Mouse (Mus musculus) ES-Bruce4 (cell line): ENCODE data around the gene Nsun3. TPM values are rescaled to one million over a fixed set of nuclear protein-coding genes. Genes with fewer than 3 reads are reported as not detected.

ENCODE experiments used
- H3K27ac ChIP-seq: 2 replicates; pipeline ENCODE4 v1.5.1; 2012; ENCODE audit warnings: low read length, inconsistent platforms; ENCODE audit not compliant: insufficient read depth
- H3K27me3 ChIP-seq: 2 replicates; pipeline ENCODE4 v1.6.1; 2012; ENCODE audit warnings: mild to moderate bottlenecking, low read length, inconsistent platforms; ENCODE audit not compliant: control insufficient read depth, poor library complexity, insufficient read depth, severe bottlenecking
- H3K36me3 ChIP-seq: 2 replicates; pipeline ENCODE4 v1.6.1; 2012; ENCODE audit warnings: inconsistent platforms, mild to moderate bottlenecking, low read length, moderate library complexity; ENCODE audit not compliant: control insufficient read depth, poor library complexity, insufficient read depth, severe bottlenecking
- H3K4me1 ChIP-seq: one replicate; pipeline ENCODE4 v1.8.1; 2011; ENCODE audit warnings: low read length; ENCODE audit not compliant: control insufficient read depth, insufficient read depth
- H3K4me3 ChIP-seq: 2 replicates; pipeline ENCODE4 v1.5.1; 2011; ENCODE audit warnings: low read depth, mild to moderate bottlenecking, low read length
- H3K9ac ChIP-seq: 2 replicates; pipeline ENCODE4 v1.6.1; 2012; ENCODE audit warnings: low read depth, mild to moderate bottlenecking, inconsistent platforms; ENCODE audit not compliant: poor library complexity, severe bottlenecking
- H3K9me3 ChIP-seq: replicated peaks from 2 replicates; pipeline ENCODE4 v1.6.1; 2012; ENCODE audit warnings: mild to moderate bottlenecking, low read length, inconsistent platforms; ENCODE audit not compliant: control insufficient read depth, poor library complexity, insufficient read depth, severe bottlenecking
- CTCF ChIP-seq: IDR thresholded peaks from one replicate; pipeline ENCODE4 v1.8.1; 2011; ENCODE audit warnings: low read depth, low read length
- EP300 ChIP-seq: IDR thresholded peaks from 2 replicates; pipeline ENCODE4 v1.6.1; 2011; ENCODE audit warnings: low read depth, low read length; ENCODE audit not compliant: insufficient read depth
- POLR2A ChIP-seq: IDR thresholded peaks from one replicate; pipeline ENCODE4 v1.8.1; 2011; ENCODE audit warnings: low read length; ENCODE audit not compliant: insufficient read depth
- polyA plus RNA-seq: library from polyadenylated mRNA; stranded (reverse); fragments of >200 nt; gene quantifications from 2 replicates; pipeline ENCODE4 v1.2.4, GENCODE M21; 2011; ENCODE audit warnings: low read depth; ENCODE audit not compliant: missing spikeins, insufficient read depth, insufficient read length

Nsun3 gene
- polyA plus RNA-seq, 1 experiment, result 7.3 TPM

- H3K9me3 ChIP-seq, result no peaks in the 10 kb centered on the region
- H3K36me3 ChIP-seq, result no peaks in the 10 kb centered on the region
- H3K4me1 ChIP-seq, result no peaks in the 10 kb centered on the region
- no peak overlapping the region for H3K9ac ChIP-seq
- H3K4me3 ChIP-seq, result no peak overlapping the region
- no peak overlapping the region for H3K27ac ChIP-seq
- TF ChIP-seq EP300 (no peak), POLR2A (no peak)
- no peaks in the 10 kb centered on the region for H3K27me3 ChIP-seq
Observed at GRCm38 (mm10) chr16:62773462-62773861, 13.2 kb downstream of the Nsun3 start.

- Histone ChIP-seq H3K9me3 (no peaks in the 10 kb centered on the region), H3K4me3 (no peak overlapping the region), H3K36me3 (no peaks in the 10 kb centered on the region), H3K4me1 (no peaks in the 10 kb centered on the region), H3K9ac (no peak overlapping the region), H3K27ac (no peak overlapping the region), H3K27me3 (no peaks in the 10 kb centered on the region)
- TF ChIP-seq EP300, result no peak
- TF ChIP-seq POLR2A, result no peak
- TF ChIP-seq CTCF, result no peak
Observed at GRCm38 (mm10) chr16:62758340-62758739, 28.3 kb downstream of the Nsun3 start.

GRCm38 (mm10) chr16:62755307-62755706 lies 31.3 kb downstream of the Nsun3 start:
- Histone ChIP-seq H3K4me3 (no peak overlapping the region), H3K9me3 (no peaks in the 10 kb centered on the region), H3K27me3 (no peaks in the 10 kb centered on the region), H3K4me1 (no peaks in the 10 kb centered on the region), H3K9ac (no peak overlapping the region), H3K36me3 (no peaks in the 10 kb centered on the region), H3K27ac (no peak overlapping the region)
- TF ChIP-seq CTCF (no peak), POLR2A (no peak)

GRCm38 (mm10) chr16:62753597-62753996 lies 33.0 kb downstream of the Nsun3 start:
- no peak for TF ChIP-seq POLR2A
- no peak for TF ChIP-seq EP300
- TF ChIP-seq CTCF, result no peak
- H3K36me3 ChIP-seq, result no peaks in the 10 kb centered on the region
- H3K27me3 ChIP-seq, result no peaks in the 10 kb centered on the region
- H3K27ac ChIP-seq, result no peak overlapping the region
- H3K9ac ChIP-seq, result no peak overlapping the region
- H3K4me1 ChIP-seq, result no peaks in the 10 kb centered on the region
- H3K4me3 ChIP-seq, result no peak overlapping the region
- no peaks in the 10 kb centered on the region for H3K9me3 ChIP-seq

- Histone ChIP-seq H3K27me3 (no peaks in the 10 kb centered on the region), H3K9ac (no peak overlapping the region), H3K36me3 (no peaks in the 10 kb centered on the region), H3K4me1 (no peaks in the 10 kb centered on the region), H3K9me3 (no peaks in the 10 kb centered on the region), H3K27ac (no peak overlapping the region), H3K4me3 (no peak overlapping the region)
- TF ChIP-seq CTCF, result no peak
- TF ChIP-seq EP300, result no peak
- no peak for TF ChIP-seq POLR2A
Observed at GRCm38 (mm10) chr16:62753079-62753478, 33.5 kb downstream of the Nsun3 start.

- Histone ChIP-seq H3K27ac (no peak overlapping the region), H3K36me3 (no peaks in the 10 kb centered on the region), H3K9me3 (no peaks in the 10 kb centered on the region), H3K9ac (no peak overlapping the region), H3K4me1 (no peaks in the 10 kb centered on the region), H3K4me3 (no peak overlapping the region), H3K27me3 (no peaks in the 10 kb centered on the region)
- TF ChIP-seq CTCF (no peak), EP300 (no peak), POLR2A (no peak)
Observed at GRCm38 (mm10) chr16:62745875-62746274, 40.7 kb downstream of the Nsun3 start.
